Mouse (Mus musculus): ENCODE results near the gene Ube2d1. TPM values are rescaled to one million over a fixed set of nuclear protein-coding genes. Genes with fewer than 3 reads are reported as not detected.

Gene Ube2d1
- polyA plus RNA-seq (2012; ENCODE audit: low replicate concordance), result 22.4 and 32.5 TPM in 2 replicates

GRCm38 (mm10) chr10:71285126-71285580 is at the start of gene Ube2d1:
Gene Ube2d1 (minus strand): TSS chr10:71285262.

GRCm38 (mm10) chr10:71238240-71238554 is 46.9 kb downstream of the Ube2d1 start, which contains the start of gene Tfam:
Gene Tfam (minus strand): TSS chr10:71238280.

Other genes starting within 250 kb of the Ube2d1 start
- 0.06 TPM in 1 of 2 replicates, not detected in the other for gene Bicc1, start 125.6 kb downstream of the Ube2d1 start, polyA plus RNA-seq (2012; ENCODE audit: low replicate concordance)
- gene Tfam, start 47.0 kb downstream of the Ube2d1 start, polyA plus RNA-seq (2012; ENCODE audit: low replicate concordance), result 6.2 and 10.3 TPM in 2 replicates
- 12.7 and 14.5 TPM in 2 replicates for gene Cisd1, start 59.7 kb upstream of the Ube2d1 start, polyA plus RNA-seq (2012; ENCODE audit: low replicate concordance)
- gene Ipmk, start 62.5 kb upstream of the Ube2d1 start, polyA plus RNA-seq (2012; ENCODE audit: low replicate concordance), result 6.4 and 36.6 TPM in 2 replicates

Measured in hematopoietic multipotent progenitor cell, adult 10-12 weeks (in vitro differentiated cells).